Mouse (Mus musculus) ES-CJ7 (cell line): ENCODE measurements around the gene Gm9944.

Experiments
- DNase-seq: peaks from one replicate; pipeline ENCODE4 v3.0.0; 2011; ENCODE audit warnings: low read depth, low spot score

Gm9944 gene

DNA sequence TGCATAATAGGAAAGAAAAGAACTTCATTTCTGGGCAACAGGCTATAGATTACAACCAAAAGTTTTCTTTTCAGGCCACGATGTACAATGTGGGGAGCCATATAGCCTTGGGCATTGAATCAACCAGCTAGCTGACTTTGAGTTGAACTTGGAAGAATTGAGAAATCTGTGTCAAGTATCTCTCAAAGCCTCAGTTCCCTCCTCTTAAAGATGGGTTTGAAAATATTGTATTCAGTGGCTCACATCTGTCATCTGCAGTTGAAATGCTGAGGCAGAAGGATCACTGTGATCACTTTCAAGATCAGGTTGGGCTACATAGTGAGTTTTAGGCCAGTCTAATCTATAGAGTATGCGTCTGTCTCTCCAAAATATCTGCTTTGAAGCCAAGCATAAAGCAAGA lies at the start of gene Gm9944:
Gene Gm9944, minus strand, starts transcription at position 101 of the 400 bp plus-strand sequence.
- no peak for DNase-seq

DNA sequence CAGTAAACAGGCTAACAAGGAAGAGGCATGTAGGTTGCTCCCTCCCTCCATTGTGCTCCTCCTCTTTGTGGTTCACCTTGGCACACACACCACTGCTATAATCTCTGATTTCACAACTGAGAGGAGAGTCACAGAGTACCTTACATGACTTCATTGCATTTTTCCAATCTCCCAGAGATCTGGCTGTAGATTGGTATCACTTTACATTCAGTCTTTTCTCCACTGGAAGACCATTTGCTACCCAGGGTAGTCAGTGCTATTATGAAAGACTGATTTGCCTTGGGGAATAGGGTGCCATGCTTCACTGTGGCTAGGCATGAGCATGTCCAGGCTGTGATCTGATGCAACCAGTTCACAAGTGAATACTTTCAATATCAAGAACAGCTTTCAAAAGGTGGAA lies 40.2 kb upstream of the Gm9944 start:
- no peak for DNase-seq

DNA sequence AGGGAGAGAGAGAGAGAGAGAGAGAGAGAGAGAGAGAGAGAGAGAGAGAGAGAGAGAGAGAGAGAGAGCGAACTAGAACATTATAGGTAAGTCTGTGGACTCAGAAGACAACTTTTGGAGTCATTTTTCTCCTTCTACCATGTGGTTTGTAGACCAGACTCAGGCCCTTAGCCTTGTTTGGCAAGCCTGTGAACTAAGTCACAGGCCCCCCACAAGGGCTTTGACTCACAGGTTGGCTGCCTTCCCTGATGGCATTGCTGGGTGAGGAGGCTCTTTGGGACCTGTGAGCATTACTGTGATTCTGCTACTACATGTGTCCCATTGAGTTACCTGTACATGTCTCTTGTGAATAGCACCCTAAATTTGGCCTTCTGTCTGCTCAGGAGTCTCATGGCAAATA lies 15.0 kb upstream of the Gm9944 start:
- DNase-seq, result no peak

- no peak for DNase-seq
These were observed 12.1 kb upstream of the Gm9944 start for GRCm38 (mm10) chr4:144465206-144465605.

- no peak for DNase-seq
These were observed 10.5 kb upstream of the Gm9944 start, which contains the start of gene Aadacl3 for GRCm38 (mm10) chr4:144463656-144464055. Aadacl3 (minus strand) TSS chr4:144463756.

DNA sequence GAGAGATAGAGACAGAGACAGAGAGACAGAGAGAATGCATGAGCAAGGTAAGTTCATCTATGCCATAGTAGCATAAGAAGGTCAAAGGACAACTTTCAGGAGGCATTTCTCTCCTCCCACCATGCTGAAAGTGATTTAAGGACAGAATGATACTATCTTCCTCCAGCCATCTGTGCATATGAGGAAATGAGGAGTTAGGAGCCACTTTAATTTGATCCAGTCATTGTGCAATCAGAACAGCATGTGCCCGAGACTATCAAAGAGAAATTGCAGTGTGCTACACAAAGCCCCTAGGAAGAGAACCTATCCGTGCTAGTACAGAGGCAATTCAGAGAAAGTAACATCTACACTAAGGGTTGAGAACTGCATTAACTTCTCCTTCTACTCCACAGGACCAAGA lies 4.6 kb downstream of the Gm9944 start:
- no peak for DNase-seq

- DNase-seq, result no peak
These were observed 11.5 kb downstream of the Gm9944 start for GRCm38 (mm10) chr4:144441582-144441981.

DNA sequence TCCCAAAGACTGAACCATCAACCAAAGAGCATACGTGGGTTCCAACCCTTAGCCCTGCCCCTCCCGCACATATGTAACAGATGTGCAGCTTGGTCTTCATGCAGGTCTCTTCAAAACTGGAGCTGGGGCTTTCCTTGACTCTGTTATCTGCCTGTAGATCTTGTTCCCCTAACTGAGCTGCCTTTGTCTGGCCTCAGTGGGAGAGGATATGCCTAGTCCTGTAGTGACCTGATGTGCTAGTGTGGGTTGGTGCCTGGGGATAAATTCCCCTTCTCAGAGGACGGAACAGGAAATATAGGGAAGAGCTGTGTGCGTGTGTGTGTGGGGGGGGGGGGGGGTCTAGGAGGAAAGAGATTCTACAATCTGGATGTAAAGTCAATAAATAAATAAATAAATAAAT lies 12.0 kb downstream of the Gm9944 start:
- DNase-seq, result no peak

- no peak for DNase-seq
These were observed 14.4 kb downstream of the Gm9944 start, which contains the start of gene 1700012P22Rik for GRCm38 (mm10) chr4:144438672-144439071. 1700012P22Rik (minus strand) TSS chr4:144438772.

- no peak for DNase-seq
These were observed 19.9 kb downstream of the Gm9944 start for GRCm38 (mm10) chr4:144433216-144433615.

- no peak for DNase-seq
These were observed 22.4 kb downstream of the Gm9944 start for GRCm38 (mm10) chr4:144430723-144431122.

DNA sequence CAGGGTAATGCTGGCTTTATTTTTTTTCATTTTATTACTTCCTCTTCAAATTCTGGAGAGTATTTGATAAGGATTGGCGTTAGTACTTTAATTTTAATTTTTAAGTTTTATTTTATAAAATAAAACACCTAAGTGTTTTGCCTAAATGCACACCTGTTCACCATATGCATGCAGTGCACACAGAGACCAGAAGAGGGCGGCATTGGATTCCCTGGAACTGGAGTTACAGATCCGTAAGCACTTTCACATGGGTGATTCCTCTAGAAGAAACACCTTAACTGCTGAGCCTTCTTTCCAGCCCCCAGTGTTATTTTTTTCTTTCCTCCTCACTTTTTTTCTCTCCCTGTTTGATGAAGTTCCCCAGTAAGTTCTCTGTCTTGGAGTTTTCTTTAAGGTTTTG lies 24.2 kb downstream of the Gm9944 start:
- peak; percentile 73 for DNase-seq

- no peak for DNase-seq
These were observed 28.5 kb downstream of the Gm9944 start for GRCm38 (mm10) chr4:144424590-144424989.

DNA sequence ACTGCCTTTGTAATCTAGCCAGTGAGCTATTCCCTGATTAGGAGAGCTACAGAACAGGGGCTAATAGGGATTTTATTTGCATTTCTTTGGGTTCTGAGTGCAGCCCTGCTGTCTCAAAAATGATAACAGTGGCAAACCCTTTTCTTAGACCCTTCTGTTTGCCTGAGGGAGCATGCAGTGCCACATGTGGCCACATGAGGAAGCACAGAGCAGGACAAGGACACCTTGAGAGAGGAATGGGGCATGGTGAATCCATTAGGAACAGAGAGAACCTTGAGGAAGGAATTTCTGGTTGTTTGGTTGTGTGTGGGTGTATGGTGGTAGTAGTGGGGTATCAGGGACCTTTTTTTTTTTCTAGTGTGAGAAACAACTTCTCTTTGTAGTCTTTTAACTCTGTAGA lies 32.5 kb downstream of the Gm9944 start:
- peak; percentile 71 for DNase-seq

DNA sequence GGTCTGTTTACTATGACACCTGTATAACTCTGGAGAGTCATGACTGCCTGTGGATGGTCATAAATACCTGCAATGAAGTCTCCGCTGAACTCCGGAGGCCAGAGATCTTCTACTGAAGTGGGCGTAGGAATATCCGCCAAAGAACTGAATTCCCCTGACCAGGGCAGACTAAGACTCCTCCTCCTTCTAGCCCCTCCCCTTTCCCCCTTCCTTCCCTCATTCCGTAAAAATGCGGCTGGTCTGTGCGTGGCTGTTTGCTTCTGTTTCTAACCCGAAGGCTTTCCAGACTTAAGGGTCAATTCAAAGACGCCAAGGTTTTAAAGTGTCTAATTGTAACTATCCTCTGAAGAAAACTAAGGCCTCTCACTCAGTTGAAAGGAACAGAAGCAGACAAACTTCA lies 44.8 kb downstream of the Gm9944 start, which contains the start of gene Pramef12:
Gene Pramef12, minus strand, starts transcription at position 175 of the 400 bp plus-strand sequence.
- peak; percentile 65 for DNase-seq

DNA sequence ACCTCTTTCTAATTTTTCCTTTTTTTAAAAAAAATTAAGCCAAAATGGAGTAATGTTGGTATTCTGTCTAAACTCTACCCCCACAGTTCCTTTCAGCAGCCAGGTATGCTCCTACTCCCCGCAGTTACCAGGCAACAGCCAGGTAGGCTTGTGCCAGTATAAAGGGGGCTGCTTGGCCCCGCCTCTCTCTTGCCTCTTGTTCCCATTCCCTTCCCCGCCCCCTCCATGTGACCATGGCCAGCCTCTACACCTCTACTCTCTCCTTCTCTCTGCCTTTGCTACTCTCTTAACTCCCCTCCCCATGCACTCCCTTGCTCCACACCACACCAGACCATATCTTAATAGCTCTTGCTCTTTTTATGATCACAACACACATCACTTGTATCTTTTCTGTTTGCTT lies 46.9 kb downstream of the Gm9944 start:
- DNase-seq, result peak; percentile 59

DNA sequence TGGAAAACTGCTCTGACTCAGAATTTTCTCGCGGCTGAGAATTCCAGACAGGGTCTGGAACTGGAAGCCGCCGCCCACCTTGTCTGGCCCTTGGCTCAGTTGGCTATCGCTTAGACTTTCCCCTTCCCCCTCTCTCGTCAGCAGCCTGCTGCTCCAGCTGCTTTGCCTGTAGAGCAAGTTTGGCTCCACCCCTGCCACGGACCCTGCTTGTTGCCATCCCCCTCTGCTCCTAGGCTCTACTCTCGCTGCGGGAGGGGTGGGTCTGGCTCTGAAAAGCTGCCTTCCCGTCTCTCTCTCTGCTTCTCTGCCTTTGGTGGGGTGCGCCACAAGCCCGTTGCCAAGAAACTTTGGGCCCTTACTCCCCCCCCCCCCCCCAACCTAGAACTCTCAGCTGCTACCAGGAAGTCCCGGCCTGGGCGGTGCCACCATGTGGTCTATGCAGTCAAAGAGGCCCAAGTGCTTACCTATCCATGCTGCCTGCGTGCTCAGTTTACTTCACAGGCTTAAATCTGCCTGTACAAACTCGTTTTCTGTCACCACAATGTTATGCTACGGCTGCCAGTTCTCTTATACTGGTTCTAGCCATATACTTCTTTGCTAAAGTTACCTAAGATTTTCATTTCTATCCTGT lies 48.5 kb downstream of the Gm9944 start:
- peak; percentile 96 for DNase-seq
